Mouse (Mus musculus): ENCODE results near the gene Gan. TPM values are rescaled to one million over a fixed set of nuclear protein-coding genes. Genes with fewer than 3 reads are reported as not detected.
A peak's percentile ranks its signal among the peaks of the same experiment; 100 is the strongest.

Gan gene
- total RNA-seq, 2 experiments from 2014 or later, result 18.1 to 29.7 TPM

DNA sequence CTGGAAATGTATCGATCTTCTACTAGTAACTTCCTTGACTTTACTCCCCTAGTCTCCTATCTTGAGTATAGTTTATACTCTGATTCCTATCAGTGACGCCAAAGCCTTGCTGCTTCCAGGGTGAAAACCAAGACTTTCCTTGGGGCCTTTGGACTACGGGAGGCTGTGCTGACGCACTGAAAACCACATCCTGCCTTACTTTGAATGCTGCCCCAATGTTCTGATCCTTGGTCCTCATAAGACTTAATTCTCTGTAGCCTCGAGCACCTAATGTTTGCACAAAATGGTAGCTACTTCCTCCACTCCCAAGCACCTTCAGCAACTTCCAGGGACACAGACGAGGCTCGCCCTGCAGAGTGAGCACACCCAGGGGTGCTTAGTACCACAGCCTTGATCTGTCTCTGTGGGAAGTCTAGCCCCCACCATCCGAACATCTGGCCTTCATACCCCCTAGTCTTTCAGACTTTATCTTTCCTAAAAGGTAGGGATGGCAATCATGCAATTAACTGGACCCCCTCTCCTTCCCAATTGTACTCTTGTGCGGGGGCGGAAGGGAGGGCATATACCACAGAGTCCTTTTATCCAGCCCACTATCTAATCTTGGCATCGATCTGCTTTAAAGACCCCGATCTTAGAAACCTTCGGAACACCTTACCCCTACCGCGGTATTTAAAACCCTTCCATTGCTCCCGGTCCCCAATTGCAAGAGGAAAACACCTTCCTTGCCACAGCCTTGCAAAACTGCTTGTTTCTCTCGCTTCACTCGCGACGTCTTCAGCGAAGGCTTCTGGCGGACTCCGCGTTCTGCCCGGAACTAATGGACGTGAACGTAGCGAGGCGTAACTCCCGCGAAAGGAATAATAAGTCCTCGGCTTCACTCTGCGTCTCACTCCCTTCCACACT lies 818 bp upstream of the Gan start:
- ATAC-seq (replicated peaks; ENCODE audit: low FRiP score, poor library complexity, severe bottlenecking), result peak; percentile 63

- peak; percentile 94 for ATAC-seq (replicated peaks; ENCODE audit: low FRiP score, poor library complexity, severe bottlenecking)
Measured at GRCm38 (mm10) chr8:117157769-117158091, 205 bp upstream of the Gan start.

- no peak for ATAC-seq (replicated peaks; ENCODE audit: low FRiP score, poor library complexity, severe bottlenecking)
Measured at GRCm38 (mm10) chr8:117159031-117159430, 1.1 kb downstream of the Gan start.

- no peak for ATAC-seq (replicated peaks; ENCODE audit: low FRiP score, poor library complexity, severe bottlenecking)
Measured at GRCm38 (mm10) chr8:117164912-117165311, 7.0 kb downstream of the Gan start.

DNA sequence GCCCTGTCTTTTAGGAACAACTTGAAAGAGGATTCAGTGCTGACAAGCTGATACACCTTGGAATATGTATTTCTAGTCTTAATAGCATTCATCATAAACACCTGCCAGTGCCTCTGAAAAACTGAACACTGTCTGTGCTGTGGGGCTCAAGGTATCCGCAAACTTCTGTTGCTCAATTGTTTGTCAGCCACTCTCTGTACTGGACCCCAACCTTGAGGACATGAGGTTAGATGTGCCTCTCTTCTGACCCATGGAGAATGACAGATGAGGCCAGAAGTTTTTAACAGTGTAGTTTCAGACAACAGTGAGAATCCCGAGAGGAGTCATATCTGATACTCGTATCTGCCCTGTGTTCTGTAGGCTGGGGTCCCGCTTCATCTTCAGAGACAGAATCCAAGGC lies 7.6 kb downstream of the Gan start:
- no peak for ATAC-seq (replicated peaks; ENCODE audit: low FRiP score, poor library complexity, severe bottlenecking)

GRCm38 (mm10) chr8:117166515-117166914 lies 8.6 kb downstream of the Gan start:
- no peak for ATAC-seq (replicated peaks; ENCODE audit: low FRiP score, poor library complexity, severe bottlenecking)

DNA sequence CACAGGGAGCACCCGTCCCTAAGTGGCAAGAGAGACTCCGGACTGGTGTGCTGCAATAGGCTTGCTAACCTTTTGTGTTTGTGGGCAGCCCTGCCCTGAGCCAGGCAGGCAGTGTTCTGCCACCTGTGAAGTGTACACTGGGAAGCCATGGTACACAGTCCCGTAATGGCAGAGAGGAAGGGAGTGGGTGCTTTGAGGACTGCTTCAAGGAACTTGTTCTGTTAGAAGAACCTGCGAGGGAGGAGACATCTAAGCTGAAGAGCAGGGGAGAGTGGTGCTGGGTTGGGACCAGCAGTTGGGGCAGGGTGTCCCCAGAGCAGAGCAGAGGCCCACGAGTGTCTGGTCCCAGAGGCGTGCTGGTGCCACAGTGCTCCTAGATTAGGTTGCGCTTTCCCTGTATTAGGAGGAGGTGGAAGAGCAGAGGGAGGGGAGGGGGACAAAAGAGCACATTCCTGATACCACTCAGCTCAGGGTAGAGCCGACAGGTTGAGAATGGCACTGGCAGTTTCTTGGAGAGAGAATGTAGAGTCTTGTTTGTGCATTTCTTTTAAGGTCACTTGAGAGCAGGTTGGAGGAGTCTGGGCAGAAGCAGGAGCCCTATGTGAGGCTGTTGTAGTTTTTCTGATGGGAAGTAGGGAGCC lies 9.4 kb downstream of the Gan start:
- no peak for ATAC-seq (replicated peaks; ENCODE audit: low FRiP score, poor library complexity, severe bottlenecking)

DNA sequence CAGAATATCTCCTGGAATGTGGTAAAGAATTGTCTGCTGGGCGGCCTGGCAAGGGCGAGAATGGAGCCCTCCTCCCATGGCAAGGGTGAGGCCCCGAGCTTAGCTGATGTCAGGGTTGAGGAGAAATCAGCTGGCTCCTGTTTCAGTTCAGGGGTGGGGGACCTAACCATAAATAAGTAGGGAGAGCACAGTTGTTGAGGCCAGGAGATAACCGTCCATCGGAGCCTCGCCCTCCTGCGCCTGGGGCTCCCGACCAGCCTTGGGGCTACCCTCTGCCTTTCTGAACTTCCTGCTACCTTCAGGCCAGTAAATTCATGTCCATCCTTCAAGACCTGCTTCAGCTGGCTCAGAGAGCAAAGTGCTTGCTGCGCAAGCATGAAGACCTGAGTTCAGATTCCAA lies 10.4 kb downstream of the Gan start:
- no peak for ATAC-seq (replicated peaks; ENCODE audit: low FRiP score, poor library complexity, severe bottlenecking)

GRCm38 (mm10) chr8:117171826-117172225 lies 13.9 kb downstream of the Gan start:
- no peak for ATAC-seq (replicated peaks; ENCODE audit: low FRiP score, poor library complexity, severe bottlenecking)

DNA sequence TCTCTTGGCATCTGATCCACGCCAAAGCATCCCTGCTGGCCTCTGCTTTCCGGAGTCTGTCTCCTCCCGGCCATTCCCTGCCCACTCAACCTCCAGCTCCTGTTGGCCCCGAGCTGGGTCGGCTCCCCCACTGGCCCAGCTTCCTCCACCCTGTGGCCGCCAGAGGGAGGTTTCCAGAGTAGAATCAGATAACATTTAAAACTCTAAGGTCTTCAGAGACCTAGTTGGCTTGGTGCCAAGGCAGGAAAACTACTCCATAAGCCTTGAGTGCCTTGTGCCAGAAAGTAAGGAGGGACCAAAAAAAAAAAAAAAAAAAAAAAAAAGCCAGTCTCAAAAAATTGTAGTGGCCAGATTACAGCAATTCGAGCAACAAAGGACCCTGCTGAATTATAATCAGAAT lies 15.0 kb downstream of the Gan start:
- ATAC-seq (replicated peaks; ENCODE audit: low FRiP score, poor library complexity, severe bottlenecking), result no peak

- no peak for ATAC-seq (replicated peaks; ENCODE audit: low FRiP score, poor library complexity, severe bottlenecking)
Measured at GRCm38 (mm10) chr8:117173690-117174089, 15.8 kb downstream of the Gan start.

DNA sequence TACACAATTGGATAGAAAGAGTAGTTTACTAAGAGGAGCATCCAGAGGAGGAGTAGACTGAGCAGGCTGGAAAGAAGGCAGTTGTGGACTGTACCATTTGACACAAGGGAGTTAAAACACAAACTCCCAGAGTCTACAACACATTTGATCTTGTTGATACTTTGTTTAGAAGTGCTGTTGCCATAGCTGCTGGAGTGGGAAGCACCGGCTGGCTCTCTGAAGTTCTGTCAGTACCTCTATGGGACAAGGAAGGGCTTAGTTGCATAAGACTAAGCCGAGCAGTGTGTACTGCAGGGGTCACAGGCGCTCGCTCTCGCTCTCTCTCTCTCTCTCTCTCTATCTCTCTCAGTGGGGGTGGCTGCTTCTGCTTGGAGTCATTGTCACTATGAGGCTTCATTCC lies 16.6 kb downstream of the Gan start:
- no peak for ATAC-seq (replicated peaks; ENCODE audit: low FRiP score, poor library complexity, severe bottlenecking)

DNA sequence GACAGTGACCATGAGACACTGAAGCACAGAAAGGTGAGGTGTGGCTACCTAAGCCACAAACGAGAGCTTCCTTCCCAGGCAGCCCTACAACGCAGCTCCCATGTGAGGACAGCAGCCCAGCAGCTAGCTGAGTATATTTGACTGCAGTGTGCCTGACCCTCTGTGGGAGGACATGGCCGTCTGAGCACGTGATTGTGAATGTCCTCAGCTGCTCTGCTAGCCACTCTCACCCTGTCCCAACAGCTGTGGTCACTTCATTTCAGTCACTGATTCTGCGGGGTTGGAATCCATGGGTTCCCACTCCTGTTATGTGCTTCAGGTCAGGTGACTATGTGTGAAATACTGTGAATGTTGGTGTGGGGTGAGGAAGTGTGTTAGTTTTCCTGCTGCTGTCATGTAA lies 18.4 kb downstream of the Gan start:
- ATAC-seq (replicated peaks; ENCODE audit: low FRiP score, poor library complexity, severe bottlenecking), result no peak

- no peak for ATAC-seq (replicated peaks; ENCODE audit: low FRiP score, poor library complexity, severe bottlenecking)
Measured at GRCm38 (mm10) chr8:117177236-117177635, 19.3 kb downstream of the Gan start.

DNA sequence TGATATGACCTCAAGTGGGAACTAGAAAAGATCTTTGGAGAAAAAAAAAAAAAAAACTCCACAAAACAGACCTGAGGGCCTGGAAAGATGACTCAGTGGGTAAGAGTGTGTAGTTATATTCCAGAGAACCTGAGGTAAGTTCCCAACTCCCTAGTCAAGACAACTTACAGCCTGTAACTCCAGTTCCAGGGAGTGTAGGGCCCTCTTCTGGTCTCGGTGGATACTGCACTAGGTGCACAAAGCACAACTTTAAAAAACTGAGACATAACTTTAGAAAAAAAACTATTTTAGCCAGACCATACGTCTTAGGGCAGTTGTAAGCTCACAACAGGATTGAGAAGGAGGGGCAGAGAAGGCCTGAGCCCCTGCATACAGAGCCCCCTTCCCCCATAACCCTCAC lies 20.1 kb downstream of the Gan start:
- no peak for ATAC-seq (replicated peaks; ENCODE audit: low FRiP score, poor library complexity, severe bottlenecking)

GRCm38 (mm10) chr8:117178676-117179075 lies 20.7 kb downstream of the Gan start:
- ATAC-seq (replicated peaks; ENCODE audit: low FRiP score, poor library complexity, severe bottlenecking), result no peak

GRCm38 (mm10) chr8:117182746-117183145 lies 24.8 kb downstream of the Gan start:
- ATAC-seq (replicated peaks; ENCODE audit: low FRiP score, poor library complexity, severe bottlenecking), result 0 out of 2 replicates have a peak, but pooled peaks have one; percentile 63

GRCm38 (mm10) chr8:117183664-117184377 lies 25.9 kb downstream of the Gan start:
- no peak for ATAC-seq (replicated peaks; ENCODE audit: low FRiP score, poor library complexity, severe bottlenecking)

DNA sequence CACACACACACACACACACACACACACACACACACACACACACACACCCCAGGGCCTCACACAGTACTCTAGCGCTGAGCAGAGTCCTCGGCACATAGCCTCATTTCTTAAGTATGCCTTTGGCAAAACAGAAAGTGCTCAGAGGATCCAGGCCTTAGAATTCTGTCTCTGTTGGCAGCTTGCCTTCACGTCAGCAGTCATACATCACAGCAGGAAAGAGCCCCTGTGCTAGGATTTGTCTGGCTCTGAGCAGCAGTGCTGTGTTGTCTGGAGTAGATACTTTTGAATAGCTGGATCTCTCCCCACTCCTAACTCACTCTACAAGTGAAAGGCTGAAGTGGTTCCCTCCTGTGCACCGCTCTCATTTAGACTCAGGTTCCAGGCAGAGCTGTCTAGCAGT lies 36.4 kb downstream of the Gan start:
- no peak for ATAC-seq (replicated peaks; ENCODE audit: low FRiP score, poor library complexity, severe bottlenecking)

DNA sequence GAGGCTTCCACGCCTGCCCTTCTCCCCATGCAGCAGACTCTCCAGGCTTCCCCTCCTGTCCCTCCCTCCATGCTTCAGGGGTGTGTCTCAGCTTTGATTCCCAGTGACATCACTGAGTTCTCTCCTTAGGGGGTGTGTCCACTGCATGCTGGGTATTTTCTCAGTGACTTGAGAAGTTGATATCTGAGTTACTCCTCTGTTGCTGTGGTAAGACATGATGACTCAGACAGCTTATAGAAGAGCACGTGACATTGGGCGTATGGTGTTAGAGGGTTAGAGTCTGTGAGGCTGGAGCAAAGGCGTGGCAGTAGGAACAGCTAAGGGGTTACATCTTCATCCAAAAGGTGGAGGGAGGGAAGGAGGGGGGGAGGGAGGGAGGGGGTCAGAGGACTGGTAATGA lies 38.7 kb downstream of the Gan start:
- peak; percentile 62 for ATAC-seq (replicated peaks; ENCODE audit: low FRiP score, poor library complexity, severe bottlenecking)

GRCm38 (mm10) chr8:117197551-117197950 lies 39.6 kb downstream of the Gan start:
- no peak for ATAC-seq (replicated peaks; ENCODE audit: low FRiP score, poor library complexity, severe bottlenecking)
